Mouse (Mus musculus) embryonic fibroblast, embryonic 13.5 days (primary cell): ENCODE measurements around the gene Azi2.

ENCODE experiments used
- CTCF ChIP-seq: IDR thresholded peaks from 2 replicates; pipeline ENCODE4 v1.5.1; 2011; ENCODE audit warnings: mild to moderate bottlenecking, control low read depth, low read length, moderate library complexity, borderline replicate concordance; ENCODE audit not compliant: insufficient read depth
- POLR2A ChIP-seq: IDR thresholded peaks from 2 replicates; pipeline ENCODE4 v1.6.1; 2011; ENCODE audit warnings: low read depth, mild to moderate bottlenecking, control low read depth, low read length, moderate library complexity

GRCm38 (mm10) chr9:118082575-118083431 lies 42.5 kb downstream of the Azi2 start:
- no peak for TF ChIP-seq CTCF
- peak; percentile 57; the same call in 1 of the 2 replicates for TF ChIP-seq POLR2A
